Mouse (Mus musculus) kidney, adult 11 months (tissue): ENCODE results near the gene Ccrl2.

ENCODE experiments used
- DNase-seq: peaks from one replicate; pipeline ENCODE4 v3.0.0; 2022

Ccrl2 gene

DNA sequence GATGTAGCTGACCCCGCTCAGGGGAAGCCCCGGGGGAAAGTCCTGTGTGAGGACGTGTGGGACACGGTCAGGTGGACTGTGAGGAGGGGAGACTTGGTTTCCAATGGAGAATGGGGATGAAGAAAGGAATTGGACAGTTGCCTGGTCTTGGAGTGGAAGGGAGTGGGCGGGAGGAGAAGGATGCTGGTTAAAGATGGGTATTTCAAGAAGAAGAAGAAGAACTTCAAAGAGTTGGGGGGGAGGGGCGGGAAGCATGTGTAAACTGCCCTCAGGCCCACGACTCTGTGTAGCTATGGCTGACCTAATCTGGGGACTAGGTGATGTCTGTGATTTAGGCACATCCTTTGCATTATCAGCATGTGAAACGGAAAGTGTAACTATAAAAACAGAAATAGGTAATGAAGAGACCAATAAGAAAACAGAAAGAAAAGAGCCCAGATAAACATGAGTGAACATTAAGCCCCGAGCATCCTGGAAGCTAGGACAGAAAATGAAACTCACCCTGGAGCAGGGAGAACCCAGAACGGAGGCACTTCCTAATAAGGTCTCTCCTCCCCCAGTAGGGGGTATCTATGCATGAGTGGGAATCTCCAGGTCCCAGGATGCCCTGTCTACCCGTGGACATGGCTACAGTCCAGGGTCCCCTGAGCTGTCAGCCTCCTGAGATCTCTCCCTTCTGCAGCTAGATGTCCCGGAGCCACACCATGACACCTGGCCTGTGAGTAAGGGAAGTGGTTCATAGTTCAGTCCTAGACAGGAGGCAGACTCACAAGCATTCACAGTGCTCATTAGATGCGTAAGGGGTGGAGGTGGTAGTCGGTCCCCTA, 438 bp upstream of the Ccrl2 start:
- DNase-seq, result no peak

DNA sequence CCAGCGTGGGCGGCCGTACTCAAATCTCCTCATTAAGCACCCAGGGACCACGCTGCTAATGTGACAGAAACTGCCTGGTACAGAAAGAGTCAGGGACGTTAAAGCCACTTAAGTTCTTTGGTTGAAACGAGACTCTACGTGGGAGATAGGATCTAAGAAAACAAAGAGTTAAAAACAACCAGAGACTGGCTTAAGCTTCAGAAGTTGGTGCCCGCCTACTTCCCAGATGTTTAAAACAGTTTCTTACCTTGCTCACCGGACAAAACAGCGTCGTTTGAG, 861 bp downstream of the Ccrl2 start:
- no peak for DNase-seq

DNA sequence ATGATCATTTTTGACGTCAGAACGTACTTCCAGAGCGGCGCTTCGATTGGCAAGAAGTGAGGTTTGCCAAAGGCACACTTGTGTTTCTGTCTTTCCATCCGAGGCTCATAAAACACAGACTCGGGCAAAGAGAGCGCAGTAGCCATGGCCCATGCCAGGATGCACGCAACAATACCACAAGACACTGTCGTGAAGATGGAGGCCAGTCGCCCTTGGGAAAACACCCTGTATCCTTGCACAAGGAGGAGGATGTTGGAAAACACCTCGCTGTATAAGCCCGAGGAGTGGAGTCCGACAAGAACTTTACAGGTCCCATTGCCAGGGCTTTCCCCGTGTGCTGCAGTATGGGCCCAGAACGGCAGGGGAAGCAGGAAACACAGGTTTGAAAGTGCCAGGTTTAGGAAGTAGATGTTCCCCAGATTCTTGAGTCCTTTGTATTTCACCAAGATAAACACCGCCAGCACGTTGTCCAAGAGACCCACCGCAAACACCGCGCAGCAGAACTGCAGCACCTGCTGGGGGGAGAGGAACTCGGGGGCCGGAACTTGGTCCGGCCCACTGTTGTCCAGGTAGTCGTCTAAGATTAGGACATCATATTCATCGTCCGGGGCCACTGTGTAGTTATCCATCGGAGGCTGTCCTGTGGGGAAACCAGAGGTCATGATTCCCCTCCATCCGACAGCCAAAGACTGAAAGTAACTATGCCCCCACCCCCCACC, 1.4 kb downstream of the Ccrl2 start:
- no peak for DNase-seq

DNA sequence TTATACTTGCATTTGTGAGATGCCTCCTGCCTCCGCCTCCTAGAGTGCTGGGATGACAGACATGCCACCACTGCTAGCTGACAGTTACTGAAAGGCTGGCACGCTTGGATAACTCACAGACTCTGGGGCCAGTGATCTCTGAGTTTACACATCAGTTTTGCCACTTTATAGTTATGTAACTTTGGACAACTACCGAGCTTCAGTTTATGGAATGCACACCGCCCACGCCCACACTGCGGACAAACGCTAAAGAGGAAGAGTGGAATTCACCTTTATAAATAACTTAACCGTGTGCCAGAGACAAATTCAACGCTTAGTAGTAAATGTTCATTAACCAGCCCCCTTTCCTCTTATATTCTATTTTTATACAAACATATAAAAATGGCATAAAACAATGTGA, 2.4 kb downstream of the Ccrl2 start:
- DNase-seq, result no peak

DNA sequence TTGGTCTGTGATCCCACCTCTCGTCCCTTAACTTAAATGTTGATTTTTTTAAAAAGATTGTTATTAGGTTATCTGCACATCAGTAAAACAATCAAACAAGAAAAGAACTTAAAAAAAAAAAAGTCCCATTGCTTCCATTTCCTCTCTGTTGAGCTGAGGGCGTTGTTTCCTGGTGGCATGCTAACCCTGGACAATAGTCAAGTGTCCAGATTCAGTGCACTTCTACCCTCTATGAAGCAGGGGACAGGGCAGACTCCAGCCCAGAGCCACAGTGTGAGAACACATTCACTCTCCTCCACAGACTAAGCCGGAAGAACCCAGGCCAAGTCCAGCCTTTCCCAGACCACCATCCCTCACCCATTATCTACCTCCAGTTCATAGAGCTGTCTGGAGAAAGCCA, 8.9 kb downstream of the Ccrl2 start:
- no peak for DNase-seq

DNA sequence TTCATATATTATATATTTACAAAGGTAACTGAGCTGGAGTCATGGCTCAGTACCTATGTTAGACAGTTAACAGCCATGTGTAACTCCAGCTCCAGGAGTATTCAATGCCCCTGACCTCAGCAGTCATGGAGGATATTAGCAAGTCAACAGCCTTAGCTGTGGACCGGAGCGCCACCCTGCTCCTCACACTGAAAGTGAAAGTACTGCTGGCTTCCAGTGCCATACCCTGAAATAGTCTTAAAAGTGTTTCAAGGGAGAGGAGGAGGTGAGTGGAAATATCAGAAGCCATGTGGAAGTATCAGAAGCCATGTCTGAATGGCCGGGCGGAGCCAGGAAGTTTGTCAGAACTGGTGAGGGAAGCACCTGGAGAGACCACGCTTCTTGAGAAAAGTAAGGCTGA, 10.1 kb downstream of the Ccrl2 start:
- no peak for DNase-seq

DNA sequence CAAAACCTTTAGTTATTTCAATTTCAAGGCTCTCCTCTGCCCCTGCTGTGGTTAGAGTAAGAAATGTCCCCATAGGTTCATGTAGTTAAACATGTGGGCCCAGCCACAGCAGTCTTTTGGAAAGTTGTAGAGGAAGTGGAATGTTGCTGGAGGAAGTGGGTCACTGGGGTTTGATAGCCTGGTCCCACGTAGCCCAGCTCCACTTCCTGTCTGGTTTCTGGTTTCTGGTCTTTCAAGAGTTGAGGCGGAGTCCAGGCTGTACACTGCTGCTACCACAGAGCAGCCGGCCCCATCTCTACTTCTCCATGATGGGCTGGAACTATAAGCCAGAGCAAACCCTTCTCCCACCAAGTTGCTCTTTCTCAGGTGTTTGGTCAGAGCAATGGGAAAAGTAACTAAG, 11.1 kb downstream of the Ccrl2 start:
- DNase-seq, result no peak

DNA sequence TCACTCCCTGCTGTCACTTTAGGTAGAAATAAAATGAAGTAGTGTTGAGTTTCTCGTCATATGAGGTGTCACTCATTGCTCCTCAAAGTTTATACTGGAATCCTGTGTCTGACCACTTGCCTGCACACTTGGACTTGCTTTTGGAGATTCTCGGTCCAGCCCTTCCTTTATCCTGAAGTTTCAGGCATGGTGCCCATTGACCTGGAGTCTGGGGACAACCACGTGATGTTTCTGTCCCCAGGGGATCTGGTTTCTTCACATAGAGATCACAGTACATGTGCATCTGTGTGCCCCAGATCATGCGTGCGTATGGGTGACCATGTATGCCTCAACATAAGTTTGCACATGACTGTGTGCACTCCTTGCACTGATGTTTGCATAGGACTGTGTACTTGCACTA, 15.1 kb downstream of the Ccrl2 start:
- DNase-seq, result peak; percentile 58

DNA sequence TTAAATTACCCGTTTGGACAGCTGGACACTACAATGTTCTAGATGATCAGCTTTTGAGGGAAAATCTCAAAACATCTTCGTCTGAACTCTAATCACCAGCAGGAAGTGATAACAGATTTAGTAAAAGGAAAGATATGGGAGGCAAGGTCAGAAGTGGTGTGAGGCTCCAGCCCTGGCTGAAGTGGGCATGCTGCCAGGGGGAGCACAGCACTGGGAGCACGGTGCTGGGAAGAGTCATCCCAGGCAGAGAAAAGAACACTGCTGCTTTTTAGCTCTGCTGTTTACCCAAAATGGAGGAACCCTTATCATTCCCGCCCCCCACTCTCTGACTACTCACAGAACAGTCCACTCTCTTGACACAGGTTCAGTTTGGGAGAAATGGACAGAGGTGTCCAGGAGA, 17.4 kb downstream of the Ccrl2 start:
- DNase-seq, result no peak

DNA sequence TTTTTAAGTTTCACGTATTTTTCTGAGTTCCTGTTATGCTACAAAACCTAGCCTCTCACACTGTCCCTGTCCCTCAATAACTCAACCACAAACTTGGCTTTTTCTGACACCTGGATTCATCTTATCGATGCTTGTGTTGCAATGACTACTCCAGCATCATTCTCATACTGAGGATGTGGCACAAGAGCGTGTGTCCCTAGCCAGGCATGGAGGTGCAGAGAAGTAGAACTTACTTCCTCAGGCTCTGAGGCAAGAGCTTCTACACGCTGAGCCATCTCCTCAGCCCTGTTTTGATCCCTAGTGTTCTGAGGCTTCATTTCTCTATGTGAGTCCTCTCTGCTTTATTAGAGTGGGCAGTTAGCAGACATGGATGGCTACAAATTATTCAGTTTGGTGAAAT, 23.6 kb downstream of the Ccrl2 start:
- no peak for DNase-seq

DNA sequence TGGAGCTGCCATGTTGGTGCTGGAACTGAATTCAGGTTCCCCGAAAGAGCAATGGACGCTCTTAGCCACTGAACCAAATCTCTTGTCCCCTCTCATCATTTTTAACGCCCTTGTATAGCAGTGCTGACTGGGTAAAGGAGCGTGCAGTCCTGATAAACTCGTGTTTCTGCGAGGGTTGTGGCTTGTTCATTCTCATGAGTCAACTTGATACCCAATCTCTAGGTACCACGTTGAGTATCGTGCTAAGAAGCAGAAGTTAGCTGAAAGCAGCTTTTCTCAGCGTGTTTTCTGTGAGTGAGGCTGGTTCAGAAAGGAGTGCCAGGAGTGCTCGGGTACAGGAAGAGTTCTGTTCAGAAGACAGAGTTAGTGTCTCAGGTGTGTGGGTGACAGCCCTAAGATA, 30.5 kb downstream of the Ccrl2 start:
- no peak for DNase-seq

DNA sequence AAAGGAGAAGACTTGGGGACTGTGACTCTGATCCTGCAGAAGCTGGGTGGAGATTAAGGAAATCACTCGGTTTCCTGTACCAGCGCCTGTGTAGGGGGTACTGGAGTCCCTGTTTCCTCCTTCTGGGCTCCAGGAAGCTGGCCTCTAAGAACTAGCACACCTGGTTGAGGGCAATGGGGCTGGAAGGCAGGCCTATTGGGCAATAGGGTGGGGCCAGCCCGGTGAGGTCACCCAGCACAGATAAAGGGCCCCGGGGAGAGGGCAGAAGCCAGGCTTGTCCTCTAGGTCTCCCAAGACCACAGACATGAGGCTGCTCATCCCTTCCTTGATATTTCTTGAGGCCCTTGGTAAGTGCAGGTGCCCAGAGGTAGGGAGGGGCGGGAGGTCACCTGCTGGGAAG, 38.3 kb downstream of the Ccrl2 start, which contains the start of gene Ltf:
TSS of gene Ltf (plus strand) at position 250 of the 400 bp plus-strand sequence.
- no peak for DNase-seq

DNA sequence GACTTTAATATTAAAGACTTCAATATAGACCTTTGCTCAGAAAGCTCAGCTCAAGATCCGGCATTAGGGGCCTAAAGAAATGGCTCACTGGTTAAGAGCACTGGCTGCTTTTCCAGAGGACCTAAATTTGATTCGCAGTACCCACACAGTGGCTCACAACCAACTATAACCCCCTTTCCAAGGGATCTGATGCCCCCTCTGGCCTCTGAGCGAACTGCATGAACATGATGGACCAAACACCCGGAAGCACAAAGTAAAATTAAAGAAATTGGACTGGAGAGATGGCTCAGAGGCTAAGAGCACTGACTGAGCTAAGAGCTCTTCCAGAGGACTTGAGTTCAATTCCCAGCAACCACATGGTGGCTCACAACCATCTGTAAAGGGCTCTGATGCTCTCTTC, 41.7 kb downstream of the Ccrl2 start:
- DNase-seq, result no peak

DNA sequence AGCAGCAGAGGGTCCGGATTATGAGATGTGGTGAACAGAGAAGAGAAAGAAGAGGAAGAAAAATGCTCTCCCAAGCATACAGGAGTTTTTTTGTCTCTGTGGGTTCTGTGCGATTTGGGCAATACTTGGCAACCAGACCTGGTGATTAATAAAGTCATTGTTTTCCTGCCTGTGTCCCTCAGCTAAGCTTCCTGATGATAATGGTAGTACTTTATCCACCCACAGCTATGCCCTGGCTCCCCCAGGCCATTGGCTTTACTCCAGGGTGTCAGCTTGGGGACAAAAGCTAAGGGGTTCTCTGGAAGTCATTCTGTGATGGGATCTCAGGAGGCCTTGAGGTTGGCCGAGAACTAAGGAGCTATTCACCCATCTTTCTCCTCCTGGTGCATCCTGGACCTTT, 45.3 kb downstream of the Ccrl2 start:
- peak; percentile 34 for DNase-seq

DNA sequence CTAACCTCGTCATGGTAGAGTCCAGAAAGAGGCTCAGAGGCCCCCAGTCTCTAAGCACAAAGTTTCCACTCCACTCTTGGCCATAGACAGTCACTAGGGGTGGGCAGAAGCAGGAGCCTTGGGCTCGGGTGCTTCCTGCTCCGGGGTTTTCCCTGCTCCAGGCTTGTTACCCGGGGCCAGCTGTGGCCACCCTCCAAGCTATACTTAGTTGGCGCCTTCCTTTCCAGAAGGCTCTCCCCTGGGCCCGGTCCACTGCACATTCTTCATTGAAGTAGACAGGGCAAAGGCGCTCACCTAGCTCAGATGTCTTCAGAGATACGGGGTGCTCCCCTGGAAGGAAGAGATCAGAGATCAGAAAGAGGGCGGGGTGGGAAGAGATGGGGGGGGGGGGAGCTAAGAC, 45.8 kb downstream of the Ccrl2 start:
- DNase-seq, result peak; percentile 57

DNA sequence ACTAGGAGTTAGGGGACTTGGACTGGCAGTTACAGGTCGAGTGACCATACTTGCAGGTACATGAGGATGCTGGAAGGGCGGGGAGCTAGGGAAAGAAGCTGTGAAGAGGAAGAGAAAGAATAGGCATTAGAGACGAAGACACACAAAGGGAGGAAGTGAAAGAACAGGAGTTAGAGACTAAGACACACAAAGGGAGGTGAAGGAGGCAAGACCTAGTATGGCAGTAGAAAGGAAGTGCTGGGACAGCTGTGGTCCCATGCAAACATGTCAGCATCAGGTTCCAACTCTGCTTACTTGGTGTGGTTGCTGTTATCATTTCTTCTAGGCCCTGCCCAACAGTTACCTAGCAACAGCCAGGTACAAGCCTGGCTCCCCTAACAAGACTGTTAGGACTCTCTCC, 47.6 kb downstream of the Ccrl2 start:
- DNase-seq, result no peak

DNA sequence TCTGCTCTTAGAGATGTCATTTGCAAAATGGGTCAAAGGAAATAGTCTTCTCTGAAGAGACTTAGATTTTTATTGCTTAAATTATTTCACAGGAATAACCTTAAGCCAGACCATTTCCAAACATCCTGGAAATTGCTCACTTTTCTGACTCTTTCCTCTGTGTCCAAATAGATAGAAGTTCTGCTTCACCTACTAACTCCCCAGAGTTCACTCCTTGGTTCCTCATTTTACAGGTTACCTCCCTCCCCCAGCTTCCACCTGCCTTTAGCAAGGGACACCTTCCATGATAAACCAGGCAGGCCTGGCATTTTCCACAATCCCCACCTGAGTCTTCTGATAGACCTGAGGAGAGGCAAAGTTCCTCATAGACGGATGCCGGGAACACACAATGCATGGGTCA, 50.8 kb downstream of the Ccrl2 start:
- DNase-seq, result no peak
